ENCODE assay signal across 8 mouse cellular contexts in genomic region chr7:99483271-99483923, GRCm38 (mm10). TPM values are rescaled to one million over a fixed set of nuclear protein-coding genes. Genes with fewer than 3 reads are reported as not detected.
A peak's percentile ranks its signal among the peaks of the same experiment; 100 is the strongest.
DNase-seq lines count a peak whose midpoint lies in the region; ATAC-seq and TF ChIP-seq lines count a peak whose summit lies in the region.

Rps3 (minus strand) TSS chr7:99483738.

- peak; percentile 96 for ATAC-seq in forebrain, embryonic 12.5 days (ENCODE audit: low FRiP score)
- peak; percentile 98 for ATAC-seq in heart, postnatal 0 days (ENCODE audit: insufficient read depth, low read depth)
- ATAC-seq in liver, embryonic 16.5 days (ENCODE audit: low read depth) = peak; percentile 97
- peak; percentile 95 for ATAC-seq in neural tube, embryonic 13.5 days (ENCODE audit: low read depth)

- peak within 1 kb of the TSS; percentile 93 for H3K9ac ChIP-seq in forebrain, embryonic 12.5 days
- peak within 1 kb of the TSS; percentile 87 for H3K9ac ChIP-seq in heart, postnatal 0 days (replicated peaks; ENCODE audit: low read depth, low read length)
- peak within 1 kb of the TSS; percentile 86 for H3K9ac ChIP-seq in liver, embryonic 16.5 days (ENCODE audit: low read depth, low read length)
- H3K9ac ChIP-seq in neural tube, embryonic 13.5 days = peak within 1 kb of the TSS; percentile 92

- 0 out of 2 replicates have a peak, but pooled peaks have one; percentile 60 for TF ChIP-seq EP300 in heart, postnatal 0 days (IDR thresholded peaks at IDR 0.05; ENCODE audit: low read depth)

- under 1% methylated on average over 45 of the region's 45 CpGs for WGBS in forebrain, embryonic 12.5 days
- WGBS in heart, postnatal 0 days = under 1% methylated on average over 45 of the region's 45 CpGs
- WGBS in liver, embryonic 16.5 days (ENCODE audit: insufficient replicate concordance) = under 1% methylated on average over 44 of the region's 45 CpGs
- WGBS in neural tube, embryonic 13.5 days = under 1% methylated on average over 45 of the region's 45 CpGs

- H3K27me3 ChIP-seq in E14TG2a.4 (ENCODE audit: insufficient read depth, low read length) = no peaks in the 10 kb centered on the region
- peaks cover 19% of the 10 kb centered on the region for H3K27me3 ChIP-seq in forebrain, embryonic 12.5 days
- H3K27me3 ChIP-seq in heart, postnatal 0 days (ENCODE audit: control insufficient read depth, insufficient read depth, low read length) = no peaks in the 10 kb centered on the region
- no peaks in the 10 kb centered on the region for H3K27me3 ChIP-seq in liver, embryonic 16.5 days (ENCODE audit: control insufficient read depth, insufficient read depth, low read depth, low read length)
- H3K27me3 ChIP-seq in neural tube, embryonic 13.5 days = peaks cover 21% of the 10 kb centered on the region
- no peaks in the 10 kb centered on the region for H3K27me3 ChIP-seq in testis, adult 2 months (ENCODE audit: control insufficient read depth, insufficient read depth, low read length)

- TF ChIP-seq CTCF in E14TG2a.4 (conservative IDR thresholded peaks at IDR 0.05; ENCODE audit: low read length) = no peak
- TF ChIP-seq CTCF in heart, postnatal 0 days (IDR thresholded peaks at IDR 0.05; ENCODE audit: low read depth) = no peak
- TF ChIP-seq CTCF in testis, adult 2 months (IDR thresholded peaks at IDR 0.05; ENCODE audit: control insufficient read depth, insufficient read depth, insufficient replicate concordance, low read depth, low read length) = no peak

- H3K4me1 ChIP-seq in E14TG2a.4 (replicated peaks; ENCODE audit: low read depth, low read length) = peaks cover 44% of the 10 kb centered on the region
- peaks cover 38% of the 10 kb centered on the region for H3K4me1 ChIP-seq in forebrain, embryonic 12.5 days
- H3K4me1 ChIP-seq in heart, postnatal 0 days (ENCODE audit: control insufficient read depth, insufficient read depth) = peaks cover 7% of the 10 kb centered on the region; the same call in 1 of the 2 replicates
- H3K4me1 ChIP-seq in liver, embryonic 16.5 days (ENCODE audit: control insufficient read depth, low read depth, low read length) = peaks cover 37% of the 10 kb centered on the region
- H3K4me1 ChIP-seq in neural tube, embryonic 13.5 days (replicated peaks) = peaks cover 48% of the 10 kb centered on the region
- no peaks in the 10 kb centered on the region; the same call in 1 of the 2 replicates for H3K4me1 ChIP-seq in testis, adult 2 months (ENCODE audit: control insufficient read depth, insufficient read depth, low read length)

- H3K36me3 ChIP-seq in E14TG2a.4 (ENCODE audit: insufficient read depth, low read length) = peaks cover 47% of the 10 kb centered on the region
- peaks cover 40% of the 10 kb centered on the region for H3K36me3 ChIP-seq in forebrain, embryonic 12.5 days (replicated peaks)
- H3K36me3 ChIP-seq in heart, postnatal 0 days (replicated peaks; ENCODE audit: control insufficient read depth, insufficient read depth, low read length) = peaks cover 36% of the 10 kb centered on the region
- H3K36me3 ChIP-seq in liver, embryonic 16.5 days (ENCODE audit: control insufficient read depth, insufficient read depth) = peaks cover 40% of the 10 kb centered on the region
- H3K36me3 ChIP-seq in neural tube, embryonic 13.5 days = peaks cover 40% of the 10 kb centered on the region
- peaks cover 5% of the 10 kb centered on the region for H3K36me3 ChIP-seq in testis, adult 2 months (ENCODE audit: control insufficient read depth, insufficient read depth, low read length)

- DNase-seq in c-Kit-positive CD71-positive TER-119-positive erythroid progenitor cells, embryonic 14.5 days (ENCODE audit: low spot score) = peak; percentile 96
- peak; percentile 99 for DNase-seq in heart, postnatal 0 days (ENCODE audit: low spot score)
- DNase-seq in kidney, postnatal 4 days = peak; percentile 94 to 96

- peak within 1 kb of the TSS; percentile 94 for H3K4me3 ChIP-seq in E14TG2a.4 (replicated peaks; ENCODE audit: low read length)
- H3K4me3 ChIP-seq in forebrain, embryonic 12.5 days (replicated peaks) = peak within 1 kb of the TSS; percentile 84
- peak within 1 kb of the TSS; percentile 62 for H3K4me3 ChIP-seq in heart, postnatal 0 days (ENCODE audit: low read depth, low read length)
- H3K4me3 ChIP-seq in liver, embryonic 16.5 days (ENCODE audit: low read depth, low read length) = peak within 1 kb of the TSS; percentile 87
- peak within 1 kb of the TSS; percentile 90 for H3K4me3 ChIP-seq in neural tube, embryonic 13.5 days
- H3K4me3 ChIP-seq in testis, adult 2 months (ENCODE audit: control insufficient read depth, low read depth, low read length) = peak within 1 kb of the TSS; percentile 91

- peak within 1 kb of the TSS; percentile 75 for H3K4me2 ChIP-seq in forebrain, embryonic 12.5 days
- peak within 1 kb of the TSS; percentile 91 for H3K4me2 ChIP-seq in heart, postnatal 0 days (ENCODE audit: low read depth, low read length)
- H3K4me2 ChIP-seq in liver, embryonic 16.5 days (ENCODE audit: low read depth, low read length) = peak within 1 kb of the TSS; percentile 92
- H3K4me2 ChIP-seq in neural tube, embryonic 13.5 days = peak within 1 kb of the TSS; percentile 80

- TF ChIP-seq POLR2A in testis, adult 2 months (IDR thresholded peaks at IDR 0.05; ENCODE audit: control insufficient read depth, low read depth, low read length) = peak; percentile 95

- H3K9me3 ChIP-seq in E14TG2a.4 (ENCODE audit: low read length) = no peaks in the 10 kb centered on the region
- no peaks in the 10 kb centered on the region for H3K9me3 ChIP-seq in forebrain, embryonic 12.5 days
- no peaks in the 10 kb centered on the region for H3K9me3 ChIP-seq in heart, postnatal 0 days (replicated peaks; ENCODE audit: control insufficient read depth, low read length)
- no peaks in the 10 kb centered on the region for H3K9me3 ChIP-seq in liver, embryonic 16.5 days (replicated peaks; ENCODE audit: control insufficient read depth, low read length)
- H3K9me3 ChIP-seq in neural tube, embryonic 13.5 days = no peaks in the 10 kb centered on the region

- peak within 1 kb of the TSS; percentile 86 for H3K27ac ChIP-seq in forebrain, embryonic 12.5 days
- peak within 1 kb of the TSS; percentile 81 for H3K27ac ChIP-seq in heart, postnatal 0 days (ENCODE audit: low read depth)
- H3K27ac ChIP-seq in liver, embryonic 16.5 days (ENCODE audit: low read length) = peak within 1 kb of the TSS; percentile 47
- H3K27ac ChIP-seq in neural tube, embryonic 13.5 days (replicated peaks) = peak within 1 kb of the TSS; percentile 90
- H3K27ac ChIP-seq in testis, adult 2 months (ENCODE audit: control insufficient read depth, insufficient read depth, low read depth, low read length) = peak within 1 kb of the TSS; percentile 75

RNA-seq across cellular contexts. Expression of gene Rps3, which starts in this region (rescaled TPM):
- 597 and 603 TPM in 2 replicates for polyA plus RNA-seq in forebrain, embryonic 12.5 days (2016; fragmentation: Nextera tagmentation; extraction: Ambion mirVana)
- 804 and 987 TPM in 2 replicates for total RNA-seq in heart, postnatal 0 days (2014; rRNA removed; ENCODE audit: low replicate concordance)
- polyA plus RNA-seq in heart, postnatal 0 days (2015; fragmentation: Nextera tagmentation; extraction: Ambion mirVana) = 439 and 463 TPM in 2 replicates
- polyA plus RNA-seq in liver, embryonic 16.5 days (2015; fragmentation: Nextera tagmentation; extraction: Ambion mirVana) = 400 and 448 TPM in 2 replicates
- 514 and 540 TPM in 2 replicates for polyA plus RNA-seq in neural tube, embryonic 13.5 days (2015; fragmentation: Nextera tagmentation; extraction: Ambion mirVana)
- 70.0 and 73.9 TPM in 2 replicates for polyA plus RNA-seq in testis, adult 2 months (2012; rRNA removed)

Comparison
In these comparisons a context has a peak if more than half of its experiments do, and no peak if none do; other contexts are left out.
1. Peak in every context shown above with its lines: DNase-seq, ATAC-seq, H3K4me3 ChIP-seq and H3K27ac ChIP-seq.